Mouse (Mus musculus) thymus, adult 2 months (tissue): ENCODE data around the gene Rtn4rl1.

ENCODE experiments used
- CTCF ChIP-seq: fragments of 200-500 bp; IDR thresholded peaks from 2 replicates; pipeline ENCODE4 v1.5.1; 2012; ENCODE audit warnings: mild to moderate bottlenecking, control low read depth, low read length, moderate library complexity, borderline replicate concordance; ENCODE audit not compliant: control insufficient read depth, poor library complexity, insufficient read depth; ENCODE audit errors: extremely low read depth
- POLR2A ChIP-seq: fragments of 200-500 bp; IDR thresholded peaks from 2 replicates; pipeline ENCODE4 v1.6.1; 2012; ENCODE audit warnings: mild to moderate bottlenecking, low read length, control low read depth, moderate library complexity; ENCODE audit not compliant: control insufficient read depth, poor library complexity, insufficient read depth; ENCODE audit errors: extremely low read depth

DNA sequence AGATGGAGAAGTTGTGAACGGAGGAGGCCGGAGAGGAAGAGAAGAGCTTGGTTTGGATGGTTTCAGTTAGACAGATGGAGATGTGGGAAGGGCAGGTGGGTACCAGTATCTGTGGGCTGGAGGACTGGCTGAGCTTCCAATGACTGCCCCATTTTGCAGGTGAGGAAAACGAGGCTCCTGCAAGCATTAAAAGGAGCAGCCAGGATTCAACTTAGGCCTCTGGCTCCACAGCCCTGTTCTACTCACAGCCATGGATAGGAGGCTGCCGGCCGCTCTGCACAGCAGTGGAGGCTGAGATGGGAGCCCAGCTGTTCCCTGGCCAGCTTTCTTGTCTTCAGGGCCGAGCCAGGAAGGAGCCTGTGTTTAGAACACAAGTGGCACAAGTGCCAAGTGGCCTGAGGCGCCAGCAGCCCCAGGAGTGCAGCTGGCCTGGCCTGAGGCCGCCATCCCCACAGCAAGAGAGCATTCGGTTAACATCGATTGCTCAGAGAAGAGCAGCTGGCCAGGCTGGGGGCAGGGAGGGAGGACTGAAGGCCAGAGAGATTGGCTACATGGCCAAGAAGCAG lies 66.5 kb downstream of the Rtn4rl1 start:
- TF ChIP-seq POLR2A (no peak), CTCF (no peak)
